Mouse (Mus musculus): ENCODE results near the gene Bmpr2. TPM values are rescaled to one million over a fixed set of nuclear protein-coding genes. Genes with fewer than 3 reads are reported as not detected.

Bmpr2 gene
- total RNA-seq, 4 experiments from 2014 or later, result 50.0 to 63.1 (median 52.3) TPM

GRCm38 (mm10) chr1:59926021-59926672 is 162.9 kb downstream of the Bmpr2 start:
- DNase-seq (ENCODE audit: low spot score in 2 of 2), result no peak

GRCm38 (mm10) chr1:59927131-59927680 is 164.0 kb downstream of the Bmpr2 start:
- no peak for DNase-seq (ENCODE audit: low spot score in 2 of 2)

Other genes with a start within 250 kb of the Bmpr2 start
- 1 to 10 TPM in 2 of 4 experiments, under 1 TPM in 2; 0.56 to 1.8 (median 0.90) TPM for gene Gm973, start 247.1 kb upstream of the Bmpr2 start, total RNA-seq (2022)
- gene Sumo1, start 92.6 kb upstream of the Bmpr2 start, total RNA-seq (2022), result 10 to 100 TPM; 59.4 to 67.8 (median 61.6) TPM
- 10 to 100 TPM; 16.4 to 25.0 (median 23.7) TPM for gene Nop58, start 78.4 kb upstream of the Bmpr2 start, total RNA-seq (2022)
- gene Fam117b, start 149.6 kb downstream of the Bmpr2 start, total RNA-seq (2022), result 1 to 10 TPM; 4.1 to 5.9 (median 5.1) TPM

All from gastrocnemius, adult 8-10 months (tissue).